Mouse (Mus musculus) G1E (cell line): ENCODE results near the gene Fndc8. TPM values are rescaled to one million over a fixed set of nuclear protein-coding genes. Genes with fewer than 3 reads are reported as not detected.

Experiments used
- ATAC-seq: 2 replicates; pipeline ENCODE4 v1.8.0; 2016; ENCODE audit warnings: mild to moderate bottlenecking; ENCODE audit not compliant: insufficient number of reproducible peaks, poor library complexity, low FRiP score, severe bottlenecking; ENCODE audit errors: extremely low read depth
- DNase-seq: peaks from one replicate; pipeline ENCODE4 v3.0.0; 2012; ENCODE audit warnings: low spot score
- H3K27me3 ChIP-seq: 2 replicates; pipeline ENCODE4 v1.6.1; 2012; ENCODE audit warnings: mild to moderate bottlenecking, low read length, inconsistent platforms; ENCODE audit not compliant: insufficient read depth
- H3K36me3 ChIP-seq: replicated peaks from 2 replicates; pipeline ENCODE3; 2012; ENCODE audit warnings: mild to moderate bottlenecking, inconsistent platforms
- H3K4me1 ChIP-seq: 2 replicates; pipeline ENCODE4 v1.6.1; 2012; ENCODE audit warnings: low read depth, low read length, inconsistent platforms, mixed read lengths; ENCODE audit not compliant: insufficient read depth
- H3K4me3 ChIP-seq: 2 replicates; pipeline ENCODE4 v1.5.1; 2012; ENCODE audit warnings: low read depth, mild to moderate bottlenecking, inconsistent platforms, low read length, moderate library complexity, mixed read lengths
- H3K9me3 ChIP-seq: replicated peaks from 2 replicates; pipeline ENCODE4 v1.6.1; 2012; ENCODE audit warnings: inconsistent platforms
- CTCF ChIP-seq: IDR thresholded peaks from 2 replicates; pipeline ENCODE4 v1.5.1; 2012; ENCODE audit warnings: low read depth, low read length, inconsistent platforms, mixed read lengths
- GATA1 ChIP-seq: IDR thresholded peaks from 2 replicates; pipeline ENCODE4 v1.6.1; 2012; ENCODE audit warnings: borderline replicate concordance, low read length, inconsistent platforms, mixed read lengths
- GATA2 ChIP-seq: IDR thresholded peaks from 2 replicates; pipeline ENCODE4 v1.6.1; 2012; ENCODE audit warnings: low read depth, low read length, inconsistent platforms, borderline replicate concordance
- POLR2AphosphoS5 ChIP-seq: IDR thresholded peaks from 2 replicates; pipeline ENCODE4 v1.6.1; 2012; ENCODE audit warnings: low read depth, low read length, inconsistent platforms; ENCODE audit not compliant: insufficient replicate concordance
- TAL1 ChIP-seq: conservative IDR thresholded peaks from 2 replicates; pipeline ENCODE4 v1.6.1; 2012; ENCODE audit warnings: low read depth, low read length, inconsistent platforms, mixed read lengths
- polyA plus RNA-seq: library from polyadenylated mRNA; stranded (reverse); fragments of >175 nt; gene quantifications from 2 replicates; pipeline ENCODE4 v1.2.3, GENCODE M21; 2012
- total RNA-seq, 2 experiments: library from RNA; stranded (forward) in 1 of 2; stranded (reverse) in 1 of 2; fragments of 200-1000 nt in 1 of 2; fragments of >200 nt in 1 of 2; fragmentation: Nextera tagmentation in 1 of 2; gene quantifications; 2 replicates each; pipeline ENCODE4 v1.2.3; 2014 to 2017

Fndc8 gene
- total and polyA plus RNA-seq, 3 experiments, result 0.05 TPM; not detected in 2

- no peak for TF ChIP-seq TAL1
- TF ChIP-seq GATA2, result no peak
- TF ChIP-seq CTCF, result no peak
- no peak for TF ChIP-seq POLR2AphosphoS5
- no peak for TF ChIP-seq GATA1
- Histone ChIP-seq H3K27me3 (peaks cover 6% of the 10 kb centered on the region), H3K9me3 (peaks cover 44% of the 10 kb centered on the region), H3K4me3 (no peak overlapping the region), H3K4me1 (no peaks in the 10 kb centered on the region), H3K36me3 (no peaks in the 10 kb centered on the region)
- ATAC-seq (no peak), DNase-seq (no peak)
Measured at GRCm38 (mm10) chr11:82933186-82933585, 41.3 kb downstream of the Fndc8 start.

- Histone ChIP-seq H3K9me3 (no peaks in the 10 kb centered on the region), H3K4me3 (no peak overlapping the region), H3K27me3 (peaks cover 27% of the 10 kb centered on the region), H3K36me3 (no peaks in the 10 kb centered on the region), H3K4me1 (0 out of 2 replicates have a peak, but pooled peaks cover 3% of the 10 kb centered on the region)
- TF ChIP-seq TAL1, result no peak
- no peak for TF ChIP-seq POLR2AphosphoS5
- TF ChIP-seq GATA2, result no peak
- no peak for TF ChIP-seq CTCF
- no peak for TF ChIP-seq GATA1
- DNase-seq (no peak), ATAC-seq (no peak)
Measured at GRCm38 (mm10) chr11:82943336-82943735, 51.4 kb downstream of the Fndc8 start.

- peaks cover 37% of the 10 kb centered on the region for H3K27me3 ChIP-seq
- H3K9me3 ChIP-seq, result no peaks in the 10 kb centered on the region
- no peaks in the 10 kb centered on the region for H3K36me3 ChIP-seq
Measured at GRCm38 (mm10) chr11:82945636-82946035, 53.7 kb downstream of the Fndc8 start.

GRCm38 (mm10) chr11:82947457-82947856 lies 55.5 kb downstream of the Fndc8 start:
- H3K36me3 ChIP-seq, result no peaks in the 10 kb centered on the region
- no peaks in the 10 kb centered on the region for H3K9me3 ChIP-seq
- no peak for ATAC-seq
- peaks cover 37% of the 10 kb centered on the region for H3K27me3 ChIP-seq
- TF ChIP-seq GATA1 (no peak), GATA2 (no peak), CTCF (no peak), POLR2AphosphoS5 (no peak)
- no peak for DNase-seq
- peaks cover 27% of the 10 kb centered on the region for H3K4me1 ChIP-seq
- H3K4me3 ChIP-seq, result no peak overlapping the region

More at GRCm38 (mm10) chr11:82945636-82946035, 53.7 kb downstream of the Fndc8 start:
- DNase-seq, result no peak
- TF ChIP-seq POLR2AphosphoS5 (no peak), GATA1 (no peak), CTCF (no peak), GATA2 (no peak), TAL1 (no peak)
- ATAC-seq, result no peak
- no peak overlapping the region for H3K4me3 ChIP-seq
- H3K4me1 ChIP-seq, result peaks cover 10% of the 10 kb centered on the region

GRCm38 (mm10) chr11:82949036-82949435 lies 57.1 kb downstream of the Fndc8 start:
- no peak for TF ChIP-seq GATA1
- no peak for TF ChIP-seq TAL1
- no peak for TF ChIP-seq GATA2
- TF ChIP-seq POLR2AphosphoS5, result no peak
- TF ChIP-seq CTCF, result no peak
- no peaks in the 10 kb centered on the region for H3K36me3 ChIP-seq

More at GRCm38 (mm10) chr11:82949036-82949435, 57.1 kb downstream of the Fndc8 start:
- no peak overlapping the region for H3K4me3 ChIP-seq
- DNase-seq, result no peak
- ATAC-seq, result no peak
- no peaks in the 10 kb centered on the region for H3K9me3 ChIP-seq
- peaks cover 30% of the 10 kb centered on the region for H3K27me3 ChIP-seq
- H3K4me1 ChIP-seq, result peaks cover 36% of the 10 kb centered on the region

Other genes with a start within 250 kb of the Fndc8 start
- gene Cct6b, start 127.8 kb upstream of the Fndc8 start, total RNA-seq (2014; fragmentation: Nextera tagmentation), result 0.53 and 3.5 TPM in 2 replicates
- gene Cct6b, start 127.8 kb upstream of the Fndc8 start, total RNA-seq (2017), result 0.17 and 0.44 TPM in 2 replicates
- gene Cct6b, start 127.8 kb upstream of the Fndc8 start, polyA plus RNA-seq, result 0.29 and 0.30 TPM in 2 replicates
- 22.3 and 25.1 TPM in 2 replicates for gene Zfp830, start 127.8 kb upstream of the Fndc8 start, total RNA-seq (2014; fragmentation: Nextera tagmentation)
- gene Zfp830, start 127.8 kb upstream of the Fndc8 start, total RNA-seq (2017), result 43.6 and 49.1 TPM in 2 replicates
- 21.2 and 22.2 TPM in 2 replicates for gene Zfp830, start 127.8 kb upstream of the Fndc8 start, polyA plus RNA-seq
- gene Lig3, start 111.0 kb upstream of the Fndc8 start, total RNA-seq (2014; fragmentation: Nextera tagmentation), result 43.0 and 50.2 TPM in 2 replicates
- gene Lig3, start 111.0 kb upstream of the Fndc8 start, total RNA-seq (2017), result 33.1 and 34.6 TPM in 2 replicates
- gene Lig3, start 111.0 kb upstream of the Fndc8 start, polyA plus RNA-seq, result 60.5 and 71.8 TPM in 2 replicates
- gene Rffl, start 20.9 kb upstream of the Fndc8 start, total RNA-seq (2014; fragmentation: Nextera tagmentation), result 54.7 and 71.1 TPM in 2 replicates
- gene Rffl, start 20.9 kb upstream of the Fndc8 start, total RNA-seq (2017), result 25.6 and 27.9 TPM in 2 replicates
- 29.1 and 46.6 TPM in 2 replicates for gene Rffl, start 20.9 kb upstream of the Fndc8 start, polyA plus RNA-seq
- 21.3 and 24.6 TPM in 2 replicates for gene Rad51d, start 1.5 kb upstream of the Fndc8 start, total RNA-seq (2014; fragmentation: Nextera tagmentation)
- gene Rad51d, start 1.5 kb upstream of the Fndc8 start, total RNA-seq (2017), result 13.4 and 16.0 TPM in 2 replicates
- gene Rad51d, start 1.5 kb upstream of the Fndc8 start, polyA plus RNA-seq, result 10.3 and 13.6 TPM in 2 replicates
- 27.6 and 38.6 TPM in 2 replicates for gene Nle1, start 16.3 kb downstream of the Fndc8 start, total RNA-seq (2014; fragmentation: Nextera tagmentation)
- 18.6 and 23.2 TPM in 2 replicates for gene Nle1, start 16.3 kb downstream of the Fndc8 start, total RNA-seq (2017)
- 92.9 and 93.8 TPM in 2 replicates for gene Nle1, start 16.3 kb downstream of the Fndc8 start, polyA plus RNA-seq
- 0.38 TPM in 1 of 2 replicates, not detected in the other for gene Unc45b, start 18.4 kb downstream of the Fndc8 start, total RNA-seq (2014; fragmentation: Nextera tagmentation)
- gene Unc45b, start 18.4 kb downstream of the Fndc8 start, total RNA-seq (2017), result 0.12 and 0.33 TPM in 2 replicates
- gene Unc45b, start 18.4 kb downstream of the Fndc8 start, polyA plus RNA-seq, result 0.01 and 0.02 TPM in 2 replicates
- gene Slfn5, start 59.2 kb downstream of the Fndc8 start, total RNA-seq (2014; fragmentation: Nextera tagmentation), result 3.8 and 9.1 TPM in 2 replicates
- 5.5 and 7.7 TPM in 2 replicates for gene Slfn5, start 59.2 kb downstream of the Fndc8 start, total RNA-seq (2017)
- gene Slfn5, start 59.2 kb downstream of the Fndc8 start, polyA plus RNA-seq, result 0.28 and 0.33 TPM in 2 replicates
- gene Slfn9, start 99.7 kb downstream of the Fndc8 start, total RNA-seq (2014; fragmentation: Nextera tagmentation), result 0.39 TPM in 1 of 2 replicates, not detected in the other
- 0.29 and 0.33 TPM in 2 replicates for gene Slfn9, start 99.7 kb downstream of the Fndc8 start, total RNA-seq (2017)
- gene Slfn9, start 99.7 kb downstream of the Fndc8 start, polyA plus RNA-seq, result 0.01 TPM in 1 of 2 replicates, not detected in the other
- gene Slfn8, start 128.7 kb downstream of the Fndc8 start, total RNA-seq (2014; fragmentation: Nextera tagmentation), result 0.39 TPM in 1 of 2 replicates, not detected in the other
- 0.06 and 0.16 TPM in 2 replicates for gene Slfn8, start 128.7 kb downstream of the Fndc8 start, total RNA-seq (2017)
- not detected in 2 replicates for gene Slfn8, start 128.7 kb downstream of the Fndc8 start, polyA plus RNA-seq
- 2.3 and 3.8 TPM in 2 replicates for gene Slfn2, start 173.0 kb downstream of the Fndc8 start, total RNA-seq (2014; fragmentation: Nextera tagmentation)
- 44.5 and 48.4 TPM in 2 replicates for gene Slfn2, start 173.0 kb downstream of the Fndc8 start, total RNA-seq (2017)
- 0.72 and 0.96 TPM in 2 replicates for gene Slfn2, start 173.0 kb downstream of the Fndc8 start, polyA plus RNA-seq
- not detected in 2 replicates for gene Slfn1, start 224.7 kb downstream of the Fndc8 start, total RNA-seq (2014; fragmentation: Nextera tagmentation)
- 0.17 and 0.22 TPM in 2 replicates for gene Slfn1, start 224.7 kb downstream of the Fndc8 start, total RNA-seq (2017)
- gene Slfn1, start 224.7 kb downstream of the Fndc8 start, polyA plus RNA-seq, result not detected in 2 replicates